Mouse (Mus musculus) yolk sac, embryonic 10.5 days (tissue): Measurements from ENCODE around the gene Rab7b.

Experiments
- DNase-seq: peaks from one replicate; pipeline ENCODE4 v3.0.0-alpha.2; 2017; ENCODE audit warnings: low spot score

The Rab7b gene

DNA sequence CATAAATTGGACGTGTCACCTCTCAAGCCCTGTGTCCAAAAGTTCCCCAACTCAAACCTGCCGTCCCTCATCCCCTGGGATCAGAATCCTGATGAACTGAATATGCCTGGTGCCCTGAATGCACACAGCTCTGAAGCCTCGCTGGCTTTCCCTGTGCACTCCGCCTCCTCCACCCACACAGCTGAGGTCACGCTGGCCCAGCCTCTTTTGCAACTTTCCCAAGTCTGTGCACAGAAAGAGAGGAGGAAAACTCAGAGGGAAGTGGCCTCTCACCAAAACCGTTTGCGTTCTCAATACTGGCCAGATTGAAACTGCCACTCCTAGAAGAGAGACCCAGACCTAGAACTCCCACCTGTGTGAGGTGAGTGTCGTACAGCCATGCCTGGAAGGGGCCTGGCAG lies at the start of gene Rab7b:
Gene Rab7b, plus strand, starts transcription at position 221 of the 400 bp plus-strand sequence.
- no peak for DNase-seq

DNA sequence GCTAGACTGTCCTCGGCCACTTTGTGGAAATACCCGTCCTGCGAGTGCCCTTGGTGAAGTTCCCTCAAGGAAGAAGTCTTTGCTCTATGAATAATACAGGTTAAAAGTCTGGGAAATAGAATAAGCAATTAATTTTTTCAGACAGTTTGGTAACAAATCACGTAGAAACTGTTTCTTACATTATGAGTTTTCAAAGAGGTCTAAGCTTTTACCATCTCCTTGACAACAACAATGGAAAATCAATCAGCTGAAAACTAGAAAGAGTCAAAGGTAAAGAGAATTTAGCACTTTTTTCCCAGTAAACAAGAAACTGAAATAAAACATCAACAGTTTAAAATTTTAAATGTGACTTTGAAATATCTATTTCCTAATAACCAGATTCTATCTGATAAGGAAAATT lies 48.4 kb upstream of the Rab7b start:
- DNase-seq = no peak

DNA sequence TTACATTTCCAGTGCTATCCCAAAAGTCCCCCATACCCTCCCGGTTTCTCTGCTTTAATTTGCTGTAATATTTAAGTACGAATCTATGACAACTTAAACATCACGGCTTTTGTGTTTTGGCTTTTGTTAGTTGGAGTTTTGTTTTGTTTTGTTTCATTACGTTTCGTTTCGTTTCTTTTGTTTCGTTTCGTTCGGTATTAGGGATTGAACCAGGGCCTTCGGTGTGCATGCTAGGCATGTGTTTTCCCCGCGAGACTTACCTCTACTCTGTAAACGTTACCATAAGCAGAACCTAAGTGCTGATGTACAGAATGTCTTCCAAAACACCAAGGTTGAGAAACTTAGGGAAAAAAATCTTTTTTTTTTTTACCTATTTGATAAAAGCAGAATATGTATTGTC lies 46.9 kb upstream of the Rab7b start:
- DNase-seq = no peak

DNA sequence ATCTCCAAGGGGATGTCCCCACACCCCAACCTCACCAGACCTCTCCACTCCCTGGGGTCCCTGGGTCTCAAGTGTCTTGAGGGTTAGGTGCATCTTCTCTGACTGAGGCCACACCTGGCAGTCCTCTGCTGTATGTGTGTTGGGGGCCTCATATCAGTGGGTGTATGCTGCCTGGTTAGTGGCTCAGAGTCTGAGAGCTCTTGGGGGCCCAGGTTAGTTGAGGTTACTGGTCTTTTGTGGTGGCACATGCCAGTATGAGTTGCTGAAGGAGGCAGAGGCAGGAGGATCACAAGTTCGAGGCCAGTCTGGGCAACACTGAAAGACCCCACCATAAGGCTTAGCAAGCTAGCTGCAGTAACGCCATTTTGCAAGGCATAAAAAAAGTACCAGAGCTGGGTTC lies 46.2 kb upstream of the Rab7b start:
- DNase-seq = no peak

DNA sequence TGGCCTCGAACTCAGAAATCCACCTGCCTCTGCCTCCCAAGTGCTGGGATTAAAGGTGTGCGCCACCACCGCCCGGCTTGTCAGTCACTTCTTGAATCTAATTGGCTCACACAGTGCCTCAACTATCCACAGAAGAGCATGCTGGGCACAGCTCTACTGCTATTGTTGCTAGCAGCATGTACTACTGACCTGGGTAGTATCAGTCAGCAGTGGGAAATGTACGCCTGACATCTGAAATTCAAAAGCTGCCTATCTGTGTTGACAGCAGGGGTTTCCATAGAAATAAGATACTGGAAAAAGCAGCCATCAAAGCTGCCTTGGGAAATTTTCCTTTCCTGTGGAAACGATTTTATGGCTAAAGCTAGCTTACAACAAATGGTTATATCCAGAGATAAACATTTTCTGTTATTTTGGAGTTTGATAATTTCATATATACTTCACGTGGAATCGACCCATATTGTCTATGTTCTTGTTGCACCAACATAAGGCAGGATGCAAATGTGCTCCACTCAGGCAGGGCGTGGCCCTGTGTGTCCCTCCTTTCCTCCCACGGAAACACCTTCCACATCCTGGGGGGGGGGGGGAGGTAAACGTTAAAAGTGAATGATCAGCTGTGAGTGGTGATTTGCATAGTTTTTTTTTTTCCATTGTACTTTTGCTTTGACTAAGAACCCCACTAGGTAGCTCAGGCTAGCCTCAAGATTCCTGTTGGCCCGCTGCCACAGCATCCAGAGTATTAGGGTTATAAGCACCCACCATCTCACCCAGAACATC lies 35.6 kb upstream of the Rab7b start:
- DNase-seq = no peak

DNA sequence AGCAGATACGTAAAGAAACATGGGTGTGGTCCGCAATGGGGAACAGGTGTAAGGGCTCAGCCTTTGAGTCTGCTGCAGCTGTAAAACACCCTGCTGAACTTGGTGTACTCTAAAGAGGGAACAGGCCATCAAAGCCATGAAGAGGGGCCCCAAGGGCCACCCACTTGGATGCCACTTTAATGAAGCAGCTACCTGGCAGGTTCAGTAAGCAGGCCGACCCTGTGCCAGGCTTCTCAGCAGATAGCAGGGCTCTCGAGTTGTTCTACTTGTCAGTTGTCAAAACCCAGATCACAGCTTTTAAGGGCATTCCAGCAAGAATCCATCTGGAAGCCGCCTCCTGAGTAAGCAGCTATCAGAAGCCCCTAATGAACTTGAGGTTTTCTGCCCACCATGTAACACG lies 32.9 kb upstream of the Rab7b start:
- DNase-seq = no peak

DNA sequence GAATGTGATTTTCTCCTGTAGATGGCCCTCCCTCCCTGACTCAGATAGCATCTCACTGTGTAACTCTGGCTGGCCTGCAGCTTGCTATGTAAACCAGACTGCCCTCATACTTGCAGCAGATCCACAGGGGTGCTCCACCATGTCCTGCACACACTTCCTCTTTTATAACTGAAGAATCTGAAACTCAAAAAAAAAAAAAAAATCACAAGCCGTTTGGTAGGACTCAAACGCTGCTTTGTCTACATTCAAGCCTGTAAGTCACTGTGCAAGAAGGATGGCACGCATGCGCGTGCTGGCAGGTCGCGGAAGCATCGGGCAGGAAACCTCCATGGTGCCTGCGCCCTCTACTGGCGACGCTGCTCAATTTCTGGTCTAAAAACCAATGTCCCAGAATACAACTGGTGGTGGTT lies 30.5 kb upstream of the Rab7b start:
- DNase-seq = peak; percentile 81

DNA sequence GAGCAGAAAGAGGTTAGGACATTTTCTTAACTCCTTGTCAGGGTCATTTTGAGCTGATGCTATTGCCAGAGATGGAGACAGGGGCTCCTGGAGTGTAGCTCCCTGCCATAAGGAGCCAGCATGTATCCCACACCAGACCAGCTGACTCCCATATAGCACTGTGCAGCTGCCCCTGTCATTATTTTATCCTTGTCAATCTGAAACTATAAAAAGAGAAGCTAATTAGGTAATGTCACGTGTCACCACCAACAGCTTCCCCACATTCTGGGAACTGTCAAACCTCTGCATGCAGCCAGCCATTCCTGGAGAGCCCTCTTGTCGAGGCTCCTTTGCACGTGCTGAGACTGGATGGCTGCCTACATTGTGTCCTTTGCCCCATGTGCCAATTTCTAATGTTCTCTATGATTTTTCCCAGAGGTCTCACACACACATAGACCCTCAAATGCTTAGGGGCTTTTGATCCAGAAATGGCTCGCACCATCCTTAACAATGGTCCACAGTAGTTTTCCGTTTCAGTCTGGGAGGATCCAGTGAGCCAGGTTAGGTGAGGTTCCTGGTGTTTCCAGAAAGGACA lies 28.9 kb upstream of the Rab7b start:
- DNase-seq = no peak

DNA sequence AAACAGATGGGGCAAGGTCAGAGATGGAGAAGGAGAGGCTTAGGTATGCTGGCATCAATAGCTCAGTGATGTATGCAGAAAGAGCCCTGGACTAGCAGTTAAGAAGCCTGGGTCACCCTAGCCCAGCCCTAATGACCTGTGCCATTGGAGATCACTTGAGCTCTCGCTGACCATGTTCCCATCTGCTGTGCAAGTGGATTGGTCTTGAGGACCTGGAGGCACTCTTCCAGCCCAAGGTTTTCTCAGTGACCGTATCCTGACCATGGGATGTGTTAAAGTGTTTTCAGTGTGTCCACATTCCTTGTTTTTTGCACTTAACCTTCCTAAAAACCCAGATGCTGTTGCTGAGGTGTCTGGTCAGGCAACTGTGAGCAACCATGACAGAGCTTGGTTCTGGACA lies 28.2 kb upstream of the Rab7b start:
- no peak for DNase-seq

DNA sequence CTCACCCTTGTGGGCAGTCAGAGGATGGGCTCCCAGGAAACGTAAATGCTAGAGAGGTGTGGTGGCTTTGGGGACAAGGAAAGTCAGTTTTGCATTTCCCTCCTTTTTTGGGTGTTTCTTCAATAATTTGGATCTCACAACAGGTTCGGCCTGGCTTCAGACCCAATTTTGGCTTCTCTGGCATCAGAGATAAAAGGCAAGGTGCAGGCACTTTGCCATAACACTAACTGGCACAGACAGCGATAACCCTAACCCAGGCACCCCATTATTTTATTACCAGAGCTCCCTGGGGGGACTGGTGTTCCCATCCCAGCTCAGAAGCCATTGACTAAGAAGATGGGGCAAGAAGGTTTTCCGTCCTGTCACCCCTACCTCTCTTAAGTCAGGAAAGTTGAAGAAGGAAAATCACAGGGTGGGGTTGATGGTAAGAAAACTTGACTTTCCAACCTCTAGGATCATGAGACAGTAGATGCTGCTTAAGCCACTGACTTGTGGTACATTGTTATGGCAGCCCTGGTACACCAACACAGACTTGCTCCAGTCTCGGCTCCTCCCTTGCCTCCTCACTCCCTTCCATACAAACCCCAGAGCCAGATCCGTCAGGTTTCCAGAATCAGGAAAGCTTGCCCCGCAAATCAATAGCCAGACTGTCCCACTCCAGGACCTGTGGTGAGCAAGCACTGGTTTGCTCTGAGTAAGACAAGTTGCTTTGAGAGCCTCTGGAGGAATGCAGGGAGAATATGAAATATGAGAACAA lies 27.6 kb upstream of the Rab7b start:
- no peak for DNase-seq

DNA sequence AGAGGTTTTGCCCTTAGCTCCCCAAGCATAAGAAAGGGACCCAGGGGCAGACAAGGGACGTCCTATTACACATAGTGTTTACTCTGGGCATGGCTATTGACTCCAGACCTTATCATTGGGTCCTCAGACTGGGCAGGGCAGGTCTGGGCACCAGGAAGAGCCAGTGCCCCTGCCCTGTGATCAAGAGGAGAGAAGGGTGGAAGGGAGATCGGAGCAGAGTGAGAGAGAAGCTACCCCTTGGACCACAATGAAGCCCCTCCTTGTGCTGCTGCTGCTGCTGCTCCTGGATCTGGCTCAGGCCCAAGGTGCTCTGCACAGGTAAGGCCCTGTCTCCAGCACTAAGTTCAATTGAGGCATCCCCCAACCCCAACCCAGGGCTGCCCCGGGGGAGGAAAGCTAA lies 26.7 kb upstream of the Rab7b start:
- DNase-seq = no peak

DNA sequence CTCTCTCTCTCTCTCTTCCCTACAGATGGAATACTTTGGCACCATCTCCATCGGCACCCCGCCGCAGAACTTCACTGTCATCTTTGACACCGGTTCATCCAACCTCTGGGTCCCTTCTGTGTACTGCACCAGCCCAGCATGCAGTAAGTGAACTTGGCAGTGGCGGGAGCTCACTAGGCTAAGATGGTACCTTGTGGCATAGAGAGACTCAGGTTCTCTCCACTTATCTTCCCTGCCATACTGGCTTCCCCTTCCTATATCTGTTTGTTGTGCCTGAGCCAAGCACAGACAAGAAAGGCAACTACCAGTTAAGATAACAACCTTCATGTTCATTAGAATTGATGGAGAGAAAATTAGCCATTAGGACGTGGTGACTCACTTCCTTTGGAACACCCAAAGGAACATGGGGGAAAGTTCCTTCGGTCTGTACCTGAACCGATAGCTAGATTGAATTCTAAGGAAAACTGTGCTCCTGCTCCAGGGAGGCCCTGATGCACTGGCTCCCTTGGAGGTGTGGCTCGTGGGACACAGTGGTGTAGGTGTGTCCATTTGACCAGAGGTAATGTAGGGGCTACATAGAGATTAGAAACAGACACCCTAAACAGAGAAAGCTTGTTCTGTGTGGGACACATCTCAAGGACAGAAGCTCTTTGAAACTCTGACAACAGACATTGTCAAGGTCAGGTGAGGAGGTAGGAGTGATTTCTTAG lies 25.1 kb upstream of the Rab7b start:
- DNase-seq = no peak

DNA sequence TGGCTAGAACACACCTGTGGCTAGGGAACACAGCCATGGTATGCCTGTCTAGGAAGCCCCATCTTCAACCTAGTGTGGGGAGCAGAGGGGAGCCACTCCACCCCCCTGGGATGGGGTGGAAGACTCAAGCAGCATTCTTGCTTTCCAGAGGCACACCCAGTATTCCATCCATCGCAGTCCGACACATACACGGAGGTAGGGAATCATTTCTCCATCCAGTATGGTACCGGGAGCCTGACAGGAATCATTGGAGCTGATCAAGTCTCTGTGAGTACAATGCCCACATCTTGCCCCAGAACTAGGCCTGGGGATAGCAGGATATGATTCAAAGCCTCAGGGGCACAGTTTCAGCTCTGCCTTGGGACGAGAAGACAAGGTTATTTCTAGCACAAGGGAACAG lies 24.4 kb upstream of the Rab7b start:
- no peak for DNase-seq

DNA sequence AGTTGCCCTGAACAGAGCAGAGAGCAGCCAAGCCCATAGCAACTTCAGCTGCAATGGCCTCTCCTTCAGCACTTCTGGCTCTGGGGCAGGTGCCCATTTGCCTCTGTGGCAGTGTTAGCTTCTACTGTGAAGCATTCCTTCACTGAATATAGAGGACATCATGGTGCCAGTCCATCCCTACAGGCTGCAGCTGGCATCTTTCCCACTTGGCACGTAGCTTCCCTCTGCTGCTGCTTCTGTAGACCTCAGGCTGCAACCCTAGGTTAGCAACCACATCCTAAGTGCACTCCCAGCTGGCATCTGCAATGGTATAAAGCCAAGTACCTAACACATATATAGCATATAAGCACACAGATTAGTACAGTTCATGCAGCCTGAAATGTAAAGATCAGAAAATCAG lies 22.6 kb upstream of the Rab7b start:
- DNase-seq = no peak

DNA sequence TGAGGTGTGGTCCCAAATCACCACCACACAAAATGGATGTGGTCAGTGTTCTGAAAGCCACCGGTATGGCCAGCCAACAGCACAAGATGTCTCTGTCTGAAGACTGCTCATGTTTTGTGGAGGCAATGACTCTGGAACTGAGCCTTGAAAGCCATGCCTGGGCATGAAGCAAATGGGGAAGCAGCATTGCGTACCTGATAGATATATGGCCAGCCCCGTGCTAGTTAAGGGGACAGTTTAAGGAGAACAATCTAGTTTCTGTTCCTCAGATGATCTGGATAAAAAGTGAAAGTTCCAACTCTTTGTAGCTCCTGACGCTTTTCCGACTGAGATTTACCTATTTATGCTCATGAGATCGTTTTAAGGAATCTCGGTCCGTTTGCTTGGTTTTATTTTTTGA lies 17.4 kb upstream of the Rab7b start:
- no peak for DNase-seq

DNA sequence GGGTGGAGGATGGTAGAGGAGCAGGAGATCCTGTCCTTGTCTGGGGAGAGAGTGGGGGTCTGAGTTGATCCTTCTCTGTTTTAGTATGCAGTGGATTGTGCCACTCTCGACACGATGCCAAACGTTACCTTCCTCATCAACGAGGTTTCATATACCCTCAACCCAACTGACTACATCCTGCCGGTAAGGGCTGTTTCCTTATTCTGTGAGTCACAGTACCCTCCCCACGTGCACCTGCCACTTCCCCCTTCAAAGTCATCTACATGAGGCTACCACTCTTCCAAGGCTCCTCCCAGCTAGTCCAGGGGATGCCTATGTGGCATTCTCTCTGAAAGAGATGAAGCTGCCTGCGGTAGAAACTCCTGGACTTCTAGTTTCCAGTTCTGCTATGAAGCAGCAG lies 16.1 kb upstream of the Rab7b start:
- DNase-seq = no peak

DNA sequence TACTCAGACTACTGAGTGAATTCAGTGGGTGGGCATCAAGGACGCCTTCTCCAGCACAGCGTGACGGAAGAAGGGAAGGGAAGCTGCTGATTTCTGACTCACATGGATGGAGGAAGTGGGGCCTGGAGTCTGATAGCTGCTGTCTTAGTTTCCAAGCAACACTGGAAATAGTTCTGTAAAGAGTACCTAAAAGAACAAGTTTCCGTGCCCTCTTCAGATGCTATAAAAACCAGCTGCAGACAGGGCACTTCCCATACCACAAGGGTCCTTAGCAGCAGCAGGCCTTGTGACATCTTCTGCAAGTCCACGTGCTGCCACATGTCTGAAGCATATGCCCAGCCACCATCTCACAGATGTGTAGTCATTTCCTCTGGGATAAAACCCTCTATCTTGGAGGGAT lies 8.9 kb upstream of the Rab7b start:
- no peak for DNase-seq

DNA sequence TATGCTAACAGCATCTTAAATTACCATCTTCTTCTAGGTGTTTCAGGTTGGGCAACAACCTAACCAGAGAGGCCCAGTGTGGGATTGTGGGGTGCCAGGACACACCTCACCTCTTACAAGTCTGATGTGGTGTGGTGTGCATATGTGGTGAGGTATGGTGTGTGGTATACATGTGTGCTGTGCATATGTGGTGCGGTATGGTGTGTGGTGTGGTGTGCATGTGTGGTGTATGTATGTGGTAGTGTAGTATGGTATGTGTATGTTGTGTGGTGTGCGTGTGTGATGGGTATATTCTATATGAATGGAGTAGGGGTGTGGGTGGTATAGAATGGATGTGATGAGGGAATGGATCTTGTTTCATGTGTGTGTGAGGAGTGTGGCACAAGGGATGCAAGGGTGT lies 756 bp upstream of the Rab7b start:
- no peak for DNase-seq

DNA sequence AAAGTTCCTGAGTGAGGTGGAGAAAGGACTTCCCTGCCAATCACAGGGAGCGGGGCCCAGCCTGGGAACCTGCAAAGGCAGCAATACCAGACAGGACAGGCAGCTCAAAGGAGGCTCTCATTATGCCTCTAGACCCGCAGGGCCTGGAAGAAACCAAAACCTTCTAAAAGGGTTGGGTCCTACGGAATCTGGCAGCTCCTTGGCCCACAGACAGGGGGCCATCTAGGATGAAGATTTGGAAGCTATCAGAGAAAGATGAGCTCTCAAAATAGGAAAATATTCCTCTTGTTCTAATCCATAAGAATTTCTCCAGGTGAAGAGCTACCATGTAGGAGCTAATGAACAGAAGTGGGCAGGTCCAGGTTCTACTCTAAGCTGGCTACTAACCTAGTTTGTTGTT lies 521 bp downstream of the Rab7b start:
- DNase-seq = no peak

DNA sequence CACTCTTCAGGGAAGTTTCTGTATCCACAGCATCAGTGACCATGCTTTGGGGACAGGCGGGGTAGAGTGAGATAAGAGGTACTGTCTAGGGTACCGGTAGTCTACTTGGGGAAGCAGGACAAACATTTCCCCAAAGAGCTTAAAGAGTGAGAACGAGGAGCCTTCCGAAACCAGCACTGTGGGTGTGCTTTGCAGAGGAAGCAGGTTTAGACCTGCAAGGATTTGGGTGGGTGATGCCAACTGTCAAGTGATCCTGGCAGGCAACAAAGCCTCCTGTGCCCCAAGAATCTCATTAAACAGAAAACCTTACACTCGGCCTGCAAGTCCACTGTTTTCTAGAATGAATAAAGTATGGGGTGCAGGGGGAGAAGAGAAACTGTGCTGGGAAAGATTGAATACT lies 1.4 kb downstream of the Rab7b start:
- no peak for DNase-seq

DNA sequence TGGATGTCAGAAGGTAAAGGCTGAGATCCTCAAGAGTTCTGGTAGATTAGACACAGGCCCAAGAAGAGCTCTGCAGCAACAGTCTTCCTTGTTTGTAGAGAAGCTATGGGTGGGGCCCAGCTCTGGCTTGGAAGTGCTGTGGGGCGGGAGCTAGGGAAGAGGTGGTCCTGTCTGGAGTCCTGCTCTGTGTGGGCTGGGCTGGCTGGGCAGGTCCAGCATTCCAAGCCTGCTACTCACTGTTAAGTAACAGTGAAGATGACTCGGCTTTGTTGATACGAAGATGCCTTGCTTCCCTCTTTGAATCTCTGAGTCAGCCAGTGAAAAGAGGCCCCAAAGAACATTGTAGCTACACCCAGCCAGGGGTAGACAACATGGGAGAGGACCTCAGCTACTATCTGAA lies 1.9 kb downstream of the Rab7b start:
- DNase-seq = peak; percentile 64

DNA sequence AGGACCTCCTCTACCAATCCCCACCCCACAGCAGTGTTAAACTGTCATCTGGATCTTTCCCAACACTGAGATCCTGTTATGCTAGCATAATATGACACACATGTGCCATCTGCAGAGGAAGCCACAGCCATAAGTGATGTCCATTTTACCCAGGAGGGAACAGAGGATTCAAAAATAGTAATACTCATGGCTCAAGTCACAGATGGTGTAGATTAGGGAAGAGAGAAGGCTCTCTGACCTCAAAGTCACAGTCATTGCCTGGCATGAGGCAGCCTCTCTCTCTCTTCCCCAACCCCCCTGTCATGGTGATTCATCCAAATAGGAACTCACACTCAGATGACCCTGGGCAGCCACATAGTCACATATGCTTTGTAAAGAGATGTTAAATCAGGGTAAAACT lies 2.9 kb downstream of the Rab7b start:
- DNase-seq = no peak

DNA sequence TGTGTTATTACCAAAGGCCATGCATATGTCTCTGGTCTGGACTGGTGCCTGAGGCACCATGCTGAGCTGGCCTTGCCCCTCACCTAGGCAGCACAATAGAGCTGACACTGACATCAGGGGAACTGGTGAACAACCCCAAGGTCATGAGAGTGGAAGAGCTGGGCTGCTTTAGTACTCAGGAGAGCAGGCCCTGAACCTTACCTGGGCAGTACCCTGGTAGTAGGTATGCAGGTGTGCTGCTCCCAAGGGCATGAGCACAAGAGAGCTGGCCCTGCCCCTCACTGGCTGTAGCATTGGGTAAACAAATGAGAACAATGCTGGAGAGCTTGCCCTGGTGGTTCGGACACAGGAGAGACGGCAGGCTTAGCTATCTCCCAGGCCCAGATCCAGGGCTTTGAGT lies 6.8 kb downstream of the Rab7b start:
- no peak for DNase-seq
